Mouse (Mus musculus): ENCODE results near the gene Vamp1. TPM values are rescaled to one million over a fixed set of nuclear protein-coding genes. Genes with fewer than 3 reads are reported as not detected.
A peak's percentile ranks its signal among the peaks of the same experiment; 100 is the strongest.

Gene Vamp1
- polyA plus RNA-seq, 1 experiment from 2014 or later = 1.7 TPM

DNA sequence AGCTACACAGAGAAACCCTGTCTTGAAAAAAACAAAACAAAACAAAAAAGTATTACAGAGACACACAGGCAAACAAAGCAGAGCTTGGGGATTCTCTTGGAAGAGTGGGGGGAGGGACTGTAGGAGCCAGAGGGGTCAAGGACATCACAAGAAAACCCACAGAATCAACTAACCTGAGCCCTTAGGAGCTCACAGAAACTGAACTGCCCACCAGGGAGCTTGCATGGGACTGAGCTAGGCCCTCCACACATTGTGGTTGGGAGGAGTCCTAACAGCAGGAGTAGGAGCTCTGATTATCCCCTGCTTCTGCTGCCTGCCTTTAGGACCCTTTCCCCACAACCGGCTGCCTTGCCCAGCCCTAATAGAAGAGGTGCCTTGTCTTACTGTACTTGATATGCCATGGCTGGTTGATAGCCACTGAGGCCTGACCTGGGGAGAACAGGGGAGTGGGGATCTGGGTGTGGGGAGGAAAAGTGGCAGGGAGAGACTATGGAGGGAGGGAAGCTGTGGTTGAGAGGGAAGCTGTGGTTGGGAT lies 19.7 kb upstream of the Vamp1 start:
- Histone ChIP-seq H3K36me3 (ENCODE audit: control insufficient read depth, insufficient read depth, low read length) (peaks cover 12% of the 10 kb centered on the region; the same call in 1 of the 2 replicates), H3K9ac (ENCODE audit: low read depth, low read length) (no peak overlapping the region), H3K4me1 (replicated peaks; ENCODE audit: control insufficient read depth, insufficient read depth, low read length) (no peaks in the 10 kb centered on the region; the same call in 1 of the 2 replicates), H3K27me3 (replicated peaks; ENCODE audit: control insufficient read depth, insufficient read depth, low read length) (no peaks in the 10 kb centered on the region), H3K4me3 (ENCODE audit: low read depth, low read length) (no peak overlapping the region), H3K27ac (ENCODE audit: low read depth, low read length) (no peak overlapping the region), H3K9me3 (ENCODE audit: control insufficient read depth, low read length) (no peaks in the 10 kb centered on the region), H3K4me2 (no peak overlapping the region)
- DNase-seq (ENCODE audit: low spot score) (no peak), ATAC-seq (replicated peaks; ENCODE audit: low FRiP score) (no peak)
- 47% methylated on average over 1 of the region's 1 CpGs for WGBS

DNA sequence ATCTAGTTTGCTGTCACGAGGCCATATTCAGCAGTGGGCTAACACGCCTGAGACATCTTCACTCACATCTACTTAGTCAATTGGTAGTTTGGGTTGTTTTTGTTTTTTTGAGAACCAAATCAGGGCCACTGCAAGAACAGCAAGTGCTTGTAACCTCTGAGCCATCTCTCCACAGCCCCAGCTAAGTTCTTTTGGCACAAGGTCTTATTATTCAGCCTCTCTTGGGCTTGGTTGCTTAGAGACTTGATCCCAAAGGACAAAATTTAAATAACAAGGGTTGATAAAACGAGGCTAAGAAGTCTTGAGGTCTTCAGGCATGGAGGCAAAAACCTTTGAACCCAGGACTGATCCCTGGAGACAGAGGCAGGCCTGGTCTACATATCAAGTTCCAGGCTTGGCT lies 19.1 kb upstream of the Vamp1 start:
- ATAC-seq (replicated peaks; ENCODE audit: low FRiP score) = no peak
- Histone ChIP-seq H3K27ac (ENCODE audit: low read depth, low read length) (no peak overlapping the region), H3K9ac (ENCODE audit: low read depth, low read length) (no peak overlapping the region), H3K4me2 (no peak overlapping the region), H3K4me1 (replicated peaks; ENCODE audit: control insufficient read depth, insufficient read depth, low read length) (no peaks in the 10 kb centered on the region; the same call in 1 of the 2 replicates), H3K9me3 (ENCODE audit: control insufficient read depth, low read length) (no peaks in the 10 kb centered on the region), H3K36me3 (ENCODE audit: control insufficient read depth, insufficient read depth, low read length) (peaks cover 12% of the 10 kb centered on the region; the same call in 1 of the 2 replicates), H3K27me3 (replicated peaks; ENCODE audit: control insufficient read depth, insufficient read depth, low read length) (no peaks in the 10 kb centered on the region), H3K4me3 (ENCODE audit: low read depth, low read length) (no peak overlapping the region)
- WGBS = 73% methylated on average over 3 of the region's 3 CpGs
- no peak for DNase-seq (ENCODE audit: low spot score)

DNA sequence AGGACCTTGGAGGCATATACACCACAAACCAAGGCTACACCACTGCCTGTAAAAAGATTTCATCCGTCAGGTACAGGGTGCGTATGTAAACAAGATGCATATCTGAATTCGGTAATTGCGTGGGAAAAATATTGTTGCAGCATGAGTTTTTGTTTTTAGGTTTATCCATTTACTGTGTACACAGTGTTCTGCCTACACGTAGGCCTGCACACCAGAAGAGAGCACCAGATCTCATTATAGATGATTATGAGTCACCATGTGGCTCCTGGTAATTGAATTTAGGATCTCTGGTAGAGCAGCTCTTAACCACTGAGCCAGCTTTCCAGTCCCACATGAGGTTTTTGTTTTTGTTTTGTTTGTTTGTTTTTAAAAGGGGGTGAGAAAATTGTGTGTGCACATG lies 18.2 kb upstream of the Vamp1 start:
- Histone ChIP-seq H3K4me1 (replicated peaks; ENCODE audit: control insufficient read depth, insufficient read depth, low read length) (no peaks in the 10 kb centered on the region; the same call in 1 of the 2 replicates), H3K4me3 (ENCODE audit: low read depth, low read length) (no peak overlapping the region), H3K27me3 (replicated peaks; ENCODE audit: control insufficient read depth, insufficient read depth, low read length) (no peaks in the 10 kb centered on the region), H3K4me2 (no peak overlapping the region), H3K9me3 (ENCODE audit: control insufficient read depth, low read length) (no peaks in the 10 kb centered on the region), H3K9ac (ENCODE audit: low read depth, low read length) (no peak overlapping the region), H3K36me3 (ENCODE audit: control insufficient read depth, insufficient read depth, low read length) (peaks cover 12% of the 10 kb centered on the region; the same call in 1 of the 2 replicates), H3K27ac (ENCODE audit: low read depth, low read length) (no peak overlapping the region)
- 85% methylated on average over 5 of the region's 5 CpGs for WGBS
- DNase-seq (ENCODE audit: low spot score) (no peak), ATAC-seq (replicated peaks; ENCODE audit: low FRiP score) (no peak)

DNA sequence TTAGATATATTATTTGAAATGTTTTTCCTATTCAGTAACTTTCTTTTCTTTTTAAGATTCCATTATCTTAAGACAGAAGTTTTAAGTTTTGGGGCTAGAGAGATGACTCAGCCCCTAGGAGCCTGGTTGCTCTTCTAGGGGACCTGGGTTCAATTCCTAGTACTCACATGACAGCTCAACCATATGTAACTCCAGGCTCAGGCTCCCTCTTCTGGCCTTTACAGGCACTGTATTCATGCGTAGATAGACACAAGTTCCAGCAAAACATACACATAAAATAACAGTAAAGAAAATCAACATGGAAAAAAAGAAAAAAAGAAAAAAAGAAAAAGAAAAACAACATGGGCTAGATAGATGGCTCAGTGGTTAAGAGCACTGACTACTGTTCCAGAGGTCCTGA lies 4.9 kb upstream of the Vamp1 start:
- DNase-seq (ENCODE audit: low spot score) = no peak
- Histone ChIP-seq H3K4me3 (ENCODE audit: low read depth, low read length) (no peak overlapping the region), H3K9me3 (ENCODE audit: control insufficient read depth, low read length) (no peaks in the 10 kb centered on the region), H3K27me3 (replicated peaks; ENCODE audit: control insufficient read depth, insufficient read depth, low read length) (peaks cover 4% of the 10 kb centered on the region; the same call in 1 of the 2 replicates), H3K4me1 (replicated peaks; ENCODE audit: control insufficient read depth, insufficient read depth, low read length) (no peaks in the 10 kb centered on the region), H3K27ac (ENCODE audit: low read depth, low read length) (no peak overlapping the region), H3K9ac (ENCODE audit: low read depth, low read length) (no peak overlapping the region), H3K36me3 (ENCODE audit: control insufficient read depth, insufficient read depth, low read length) (no peaks in the 10 kb centered on the region), H3K4me2 (no peak overlapping the region)
- 77% methylated on average over 1 of the region's 1 CpGs for WGBS
- ATAC-seq (replicated peaks; ENCODE audit: low FRiP score) = no peak

DNA sequence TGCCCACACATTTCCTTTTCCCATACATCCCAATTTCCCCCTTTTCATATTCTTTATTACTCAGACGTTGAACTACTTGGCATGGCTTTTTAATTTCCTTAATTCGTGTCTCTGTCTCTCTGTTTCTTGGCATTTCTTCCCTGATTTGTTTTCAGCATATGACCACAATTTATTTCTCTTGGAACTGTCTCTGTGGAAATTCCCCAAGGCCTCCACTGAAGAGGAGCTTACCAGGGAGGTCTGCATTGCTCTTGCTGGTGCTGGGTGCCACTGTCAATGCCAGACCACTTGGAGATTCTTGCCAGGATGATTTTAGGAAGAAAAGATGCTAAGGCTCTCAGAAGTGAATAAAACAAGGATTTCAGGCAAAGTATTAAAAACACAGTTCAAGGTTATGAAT lies 2.7 kb upstream of the Vamp1 start:
- no peak overlapping the region for H3K4me2 ChIP-seq
- DNase-seq (ENCODE audit: low spot score) (no peak), ATAC-seq (replicated peaks; ENCODE audit: low FRiP score) (no peak)
- 40% methylated on average over 2 of the region's 2 CpGs for WGBS
- no peak overlapping the region for H3K27ac ChIP-seq (ENCODE audit: low read depth, low read length)
- no peaks in the 10 kb centered on the region for H3K36me3 ChIP-seq (ENCODE audit: control insufficient read depth, insufficient read depth, low read length)
- peaks cover 4% of the 10 kb centered on the region; the same call in 1 of the 2 replicates for H3K27me3 ChIP-seq (replicated peaks; ENCODE audit: control insufficient read depth, insufficient read depth, low read length)
- no peak overlapping the region for H3K9ac ChIP-seq (ENCODE audit: low read depth, low read length)
- H3K4me1 ChIP-seq (replicated peaks; ENCODE audit: control insufficient read depth, insufficient read depth, low read length) = peaks cover 5% of the 10 kb centered on the region; the same call in 1 of the 2 replicates
- H3K9me3 ChIP-seq (ENCODE audit: control insufficient read depth, low read length) = no peaks in the 10 kb centered on the region
- no peak overlapping the region for H3K4me3 ChIP-seq (ENCODE audit: low read depth, low read length)

DNA sequence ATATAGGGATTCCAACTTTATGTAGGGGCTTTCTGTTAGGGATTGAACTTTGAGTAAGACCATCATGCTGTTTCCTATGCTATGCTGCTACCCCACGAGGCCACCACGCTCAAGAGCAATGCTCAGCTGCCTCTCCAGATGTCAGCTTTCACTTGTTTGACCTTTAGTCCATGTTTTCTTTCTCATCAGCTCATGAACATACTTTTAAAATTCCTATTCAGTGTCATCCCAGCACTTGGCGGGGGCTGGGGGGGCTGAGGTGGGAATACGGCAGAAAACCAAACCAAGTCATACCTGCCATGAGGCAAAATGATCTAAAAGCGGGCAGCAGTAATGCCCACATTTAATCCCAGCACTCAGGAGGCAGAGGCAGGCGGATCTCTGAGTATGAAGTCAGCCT lies 2.2 kb upstream of the Vamp1 start:
- no peak for DNase-seq (ENCODE audit: low spot score)
- Histone ChIP-seq H3K27me3 (replicated peaks; ENCODE audit: control insufficient read depth, insufficient read depth, low read length) (peaks cover 4% of the 10 kb centered on the region; the same call in 1 of the 2 replicates), H3K4me2 (no peak overlapping the region), H3K9ac (ENCODE audit: low read depth, low read length) (no peak overlapping the region), H3K4me1 (replicated peaks; ENCODE audit: control insufficient read depth, insufficient read depth, low read length) (peaks cover 5% of the 10 kb centered on the region; the same call in 1 of the 2 replicates), H3K4me3 (ENCODE audit: low read depth, low read length) (no peak overlapping the region), H3K36me3 (ENCODE audit: control insufficient read depth, insufficient read depth, low read length) (no peaks in the 10 kb centered on the region), H3K27ac (ENCODE audit: low read depth, low read length) (no peak overlapping the region), H3K9me3 (ENCODE audit: control insufficient read depth, low read length) (no peaks in the 10 kb centered on the region)
- no peak for ATAC-seq (replicated peaks; ENCODE audit: low FRiP score)
- WGBS = 64% methylated on average over 6 of the region's 6 CpGs

DNA sequence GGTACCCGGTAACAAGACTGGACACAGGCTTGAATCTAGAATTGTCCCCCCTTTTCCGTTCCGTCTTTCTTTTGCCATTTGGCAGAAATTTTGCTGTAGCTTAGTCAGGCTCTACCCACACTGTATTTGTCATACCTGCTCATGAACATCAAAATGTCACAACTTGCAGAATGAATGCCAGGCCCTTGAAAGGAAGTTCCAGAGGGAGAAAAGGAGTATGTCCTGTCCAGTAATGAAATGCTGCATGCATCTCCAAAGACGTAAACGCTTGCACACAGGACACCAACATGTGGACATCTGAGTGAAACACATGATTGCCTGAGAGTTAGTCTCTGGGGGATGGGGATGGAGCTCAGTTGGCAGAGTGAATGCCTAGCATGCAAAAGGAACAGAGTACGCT lies 1.6 kb upstream of the Vamp1 start:
- Histone ChIP-seq H3K36me3 (ENCODE audit: control insufficient read depth, insufficient read depth, low read length) (no peaks in the 10 kb centered on the region), H3K4me3 (ENCODE audit: low read depth, low read length) (no peak overlapping the region), H3K4me1 (replicated peaks; ENCODE audit: control insufficient read depth, insufficient read depth, low read length) (peaks cover 5% of the 10 kb centered on the region; the same call in 1 of the 2 replicates), H3K27me3 (replicated peaks; ENCODE audit: control insufficient read depth, insufficient read depth, low read length) (peaks cover 4% of the 10 kb centered on the region; the same call in 1 of the 2 replicates), H3K4me2 (no peak overlapping the region), H3K9me3 (ENCODE audit: control insufficient read depth, low read length) (no peaks in the 10 kb centered on the region), H3K27ac (ENCODE audit: low read depth, low read length) (no peak overlapping the region), H3K9ac (ENCODE audit: low read depth, low read length) (no peak overlapping the region)
- DNase-seq (ENCODE audit: low spot score) (no peak), ATAC-seq (replicated peaks; ENCODE audit: low FRiP score) (no peak)
- 74% methylated on average over 6 of the region's 6 CpGs for WGBS

DNA sequence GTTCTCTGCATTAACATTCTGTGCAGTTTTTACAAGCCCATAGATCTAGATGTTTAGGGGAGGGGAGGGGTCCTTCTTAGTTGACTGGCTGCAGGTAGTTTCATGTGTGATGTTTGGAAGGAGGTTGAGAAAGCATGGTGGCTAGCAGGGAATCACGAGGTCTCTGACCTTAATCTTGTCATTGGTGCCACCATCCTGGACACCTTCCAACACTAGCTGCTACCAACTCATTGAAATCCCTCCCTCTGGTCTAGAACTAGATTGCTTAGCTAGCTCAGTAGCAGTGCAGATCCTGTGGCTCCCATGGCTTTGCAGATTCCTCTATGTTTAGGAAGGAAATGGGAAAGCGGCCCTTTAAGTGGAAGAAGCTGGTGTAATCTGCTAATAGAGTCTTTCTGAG lies 1.5 kb downstream of the Vamp1 start:
- peak overlapping the region; percentile 89 for H3K4me2 ChIP-seq
- no peak overlapping the region for H3K9ac ChIP-seq (ENCODE audit: low read depth, low read length)
- H3K27ac ChIP-seq (ENCODE audit: low read depth, low read length) = no peak overlapping the region
- H3K36me3 ChIP-seq (ENCODE audit: control insufficient read depth, insufficient read depth, low read length) = no peaks in the 10 kb centered on the region; the same call in 1 of the 2 replicates
- H3K4me1 ChIP-seq (replicated peaks; ENCODE audit: control insufficient read depth, insufficient read depth, low read length) = peaks cover 5% of the 10 kb centered on the region; the same call in 1 of the 2 replicates
- WGBS = 76% methylated on average over 2 of the region's 2 CpGs
- DNase-seq (ENCODE audit: low spot score) = no peak
- ATAC-seq (replicated peaks; ENCODE audit: low FRiP score) = no peak
- no peaks in the 10 kb centered on the region for H3K9me3 ChIP-seq (ENCODE audit: control insufficient read depth, low read length)
- 0 out of 2 replicates have a peak overlapping the region, but pooled peaks have one; percentile 2 for H3K4me3 ChIP-seq (ENCODE audit: low read depth, low read length)
- H3K27me3 ChIP-seq (replicated peaks; ENCODE audit: control insufficient read depth, insufficient read depth, low read length) = peaks cover 4% of the 10 kb centered on the region; the same call in 1 of the 2 replicates

DNA sequence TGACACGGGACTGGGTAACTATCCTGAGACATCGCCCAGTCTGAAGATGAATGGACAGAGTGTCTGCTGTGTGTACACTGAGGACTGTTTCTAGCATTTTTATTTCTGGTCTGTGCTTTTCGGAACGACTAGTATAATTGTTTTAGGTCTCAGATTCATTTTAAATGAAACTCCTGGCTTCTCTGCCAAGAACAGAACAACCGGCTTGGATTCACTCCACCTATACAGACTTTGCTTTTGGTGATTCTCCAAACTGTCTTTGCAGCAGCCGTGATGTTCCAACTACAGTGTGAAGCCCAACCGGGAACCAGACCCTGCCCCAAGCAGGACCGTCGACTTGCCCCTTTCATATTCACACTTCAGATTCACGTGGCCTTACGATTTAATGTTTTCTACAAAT lies 2.5 kb downstream of the Vamp1 start:
- Histone ChIP-seq H3K36me3 (ENCODE audit: control insufficient read depth, insufficient read depth, low read length) (no peaks in the 10 kb centered on the region; the same call in 1 of the 2 replicates), H3K4me3 (ENCODE audit: low read depth, low read length) (no peak overlapping the region), H3K9me3 (ENCODE audit: control insufficient read depth, low read length) (no peaks in the 10 kb centered on the region), H3K4me1 (replicated peaks; ENCODE audit: control insufficient read depth, insufficient read depth, low read length) (peaks cover 5% of the 10 kb centered on the region; the same call in 1 of the 2 replicates), H3K27ac (ENCODE audit: low read depth, low read length) (no peak overlapping the region), H3K4me2 (no peak overlapping the region), H3K9ac (ENCODE audit: low read depth, low read length) (no peak overlapping the region), H3K27me3 (replicated peaks; ENCODE audit: control insufficient read depth, insufficient read depth, low read length) (peaks cover 4% of the 10 kb centered on the region; the same call in 1 of the 2 replicates)
- ATAC-seq (replicated peaks; ENCODE audit: low FRiP score) (no peak), DNase-seq (ENCODE audit: low spot score) (no peak)
- WGBS = 87% methylated on average over 11 of the region's 11 CpGs
